Mouse (Mus musculus): ENCODE results near the gene Ccer2. TPM values are rescaled to one million over a fixed set of nuclear protein-coding genes. Genes with fewer than 3 reads are reported as not detected.
A peak's percentile ranks its signal among the peaks of the same experiment; 100 is the strongest.

Ccer2 gene
- polyA plus RNA-seq, 1 experiment from 2014 or later, result 0.54 TPM

DNA sequence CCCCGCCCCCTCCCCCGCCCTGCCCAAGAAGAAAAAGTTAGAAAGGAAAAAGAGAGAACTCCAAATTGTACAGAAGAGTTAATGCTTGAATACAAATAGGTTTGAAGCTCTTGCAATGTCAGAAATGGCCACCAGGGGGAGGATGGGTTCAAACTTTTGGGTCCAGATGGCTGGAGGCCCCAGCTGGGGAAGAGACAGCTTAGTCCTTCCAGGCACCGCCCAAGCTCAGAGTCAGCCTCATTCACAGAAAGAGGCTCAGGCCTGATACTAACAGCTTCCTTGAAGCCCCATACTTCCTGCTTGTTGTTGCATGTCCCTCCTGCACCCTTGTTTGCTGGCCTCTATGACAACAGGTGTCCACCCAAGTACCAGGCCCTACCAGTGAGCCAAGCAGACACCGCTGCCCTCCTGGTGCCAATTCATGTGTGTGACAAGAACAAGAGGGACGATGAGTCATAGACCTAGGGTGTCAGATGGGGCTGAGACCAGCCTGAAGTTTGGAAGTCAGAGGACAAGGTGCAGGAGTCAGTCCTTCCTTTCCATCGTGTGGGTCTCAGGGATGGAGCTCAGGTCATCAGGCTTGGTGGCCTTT is 24.2 kb downstream of the Ccer2 start:
- no peak overlapping the region for H3K27ac ChIP-seq (replicated peaks)
- WGBS, result 41% methylated on average over 6 of the region's 6 CpGs
- H3K36me3 ChIP-seq, result peaks cover 8% of the 10 kb centered on the region
- H3K9ac ChIP-seq, result no peak overlapping the region
- peaks cover 4% of the 10 kb centered on the region; the same call in 1 of the 2 replicates for H3K4me1 ChIP-seq (replicated peaks)
- peak; percentile 17; the same call in 1 of the 2 replicates for ATAC-seq (ENCODE audit: low FRiP score, low read depth)
- H3K4me3 ChIP-seq, result no peak overlapping the region
- no peaks in the 10 kb centered on the region for H3K27me3 ChIP-seq
- no peak overlapping the region for H3K4me2 ChIP-seq
- H3K9me3 ChIP-seq, result no peaks in the 10 kb centered on the region

DNA sequence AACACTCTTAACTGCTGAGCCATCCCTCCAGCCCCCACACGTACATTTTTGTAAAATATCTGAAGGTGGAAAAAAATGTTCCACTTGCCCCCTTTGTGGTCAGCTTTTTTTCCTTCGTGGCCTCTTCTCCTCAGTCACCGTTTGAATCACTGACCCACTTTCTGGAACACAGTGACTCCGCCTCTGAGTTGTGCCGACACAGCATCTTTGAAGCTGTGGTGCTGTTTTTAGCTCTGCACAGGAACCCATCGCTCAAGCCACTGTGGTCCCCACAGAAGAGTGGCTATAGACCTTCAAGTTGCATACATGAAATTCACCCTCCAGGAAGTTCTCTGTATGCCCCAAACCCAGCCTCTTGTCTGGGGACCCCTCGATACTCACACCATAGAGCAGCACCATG is 24.9 kb downstream of the Ccer2 start:
- H3K36me3 ChIP-seq, result peaks cover 11% of the 10 kb centered on the region; the same call in 1 of the 2 replicates
- peaks cover 4% of the 10 kb centered on the region; the same call in 1 of the 2 replicates for H3K4me1 ChIP-seq (replicated peaks)
- no peak overlapping the region for H3K4me3 ChIP-seq
- no peak overlapping the region for H3K4me2 ChIP-seq
- WGBS, result 83% methylated on average over 7 of the region's 7 CpGs
- no peak for ATAC-seq (ENCODE audit: low FRiP score, low read depth)
- no peak overlapping the region for H3K9ac ChIP-seq
- H3K27ac ChIP-seq (replicated peaks), result no peak overlapping the region
- H3K27me3 ChIP-seq, result no peaks in the 10 kb centered on the region
- H3K9me3 ChIP-seq, result no peaks in the 10 kb centered on the region

DNA sequence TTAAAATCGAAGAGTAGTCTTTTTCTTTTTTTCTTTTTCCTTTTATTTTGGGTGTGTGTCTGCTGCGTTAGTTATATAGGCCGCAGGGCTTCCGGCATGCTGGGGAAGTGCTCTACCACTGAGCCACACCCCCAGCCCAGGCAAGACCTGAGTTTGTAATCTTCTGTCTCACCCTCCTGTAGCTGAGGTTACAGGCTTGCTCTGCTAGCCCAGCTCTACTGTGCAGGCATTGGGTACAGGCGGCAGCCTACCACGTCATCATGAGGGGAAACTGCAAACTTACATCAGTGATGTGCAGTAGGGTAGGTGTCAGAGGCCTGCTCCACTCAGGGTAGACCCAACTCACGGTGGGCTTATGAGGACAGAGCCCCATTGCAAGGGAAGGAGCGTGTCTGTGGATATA is 25.3 kb downstream of the Ccer2 start:
- WGBS, result 94% methylated on average over 8 of the region's 8 CpGs
- no peak overlapping the region for H3K9ac ChIP-seq
- H3K4me3 ChIP-seq, result no peak overlapping the region
- H3K27me3 ChIP-seq, result no peaks in the 10 kb centered on the region
- ATAC-seq (ENCODE audit: low FRiP score, low read depth), result no peak
- no peak overlapping the region for H3K27ac ChIP-seq (replicated peaks)
- peaks cover 4% of the 10 kb centered on the region; the same call in 1 of the 2 replicates for H3K4me1 ChIP-seq (replicated peaks)
- no peaks in the 10 kb centered on the region for H3K9me3 ChIP-seq
- H3K4me2 ChIP-seq, result no peak overlapping the region
- peaks cover 14% of the 10 kb centered on the region; the same call in 1 of the 2 replicates for H3K36me3 ChIP-seq

DNA sequence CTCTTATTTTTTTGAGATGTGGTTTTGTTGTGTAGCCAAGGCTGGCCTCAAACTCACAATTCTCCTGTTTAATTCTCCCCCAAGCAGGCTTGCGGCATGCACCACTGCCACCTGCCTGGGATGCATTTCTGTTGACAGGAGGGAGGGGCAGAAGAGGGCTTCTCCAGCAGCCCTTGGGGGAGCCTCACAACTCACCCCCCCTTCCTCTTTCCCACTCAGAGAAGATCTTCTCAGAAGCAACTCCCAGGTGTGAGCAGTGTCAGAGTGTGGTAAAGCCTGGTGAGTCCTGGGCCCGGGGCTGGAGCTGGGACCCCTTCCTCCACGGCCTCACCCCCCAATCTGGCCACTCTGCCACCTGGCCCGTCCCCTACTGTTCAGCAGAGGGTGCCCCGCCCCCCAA is 29.2 kb downstream of the Ccer2 start:
- ATAC-seq (ENCODE audit: low FRiP score, low read depth), result no peak
- Histone ChIP-seq H3K4me3 (no peak overlapping the region), H3K27ac (replicated peaks) (no peak overlapping the region), H3K4me2 (no peak overlapping the region), H3K9ac (no peak overlapping the region), H3K27me3 (no peaks in the 10 kb centered on the region), H3K9me3 (no peaks in the 10 kb centered on the region), H3K36me3 (peaks cover 21% of the 10 kb centered on the region; the same call in 1 of the 2 replicates), H3K4me1 (replicated peaks) (peaks cover 3% of the 10 kb centered on the region; the same call in 1 of the 2 replicates)
- 81% methylated on average over 5 of the region's 5 CpGs for WGBS

DNA sequence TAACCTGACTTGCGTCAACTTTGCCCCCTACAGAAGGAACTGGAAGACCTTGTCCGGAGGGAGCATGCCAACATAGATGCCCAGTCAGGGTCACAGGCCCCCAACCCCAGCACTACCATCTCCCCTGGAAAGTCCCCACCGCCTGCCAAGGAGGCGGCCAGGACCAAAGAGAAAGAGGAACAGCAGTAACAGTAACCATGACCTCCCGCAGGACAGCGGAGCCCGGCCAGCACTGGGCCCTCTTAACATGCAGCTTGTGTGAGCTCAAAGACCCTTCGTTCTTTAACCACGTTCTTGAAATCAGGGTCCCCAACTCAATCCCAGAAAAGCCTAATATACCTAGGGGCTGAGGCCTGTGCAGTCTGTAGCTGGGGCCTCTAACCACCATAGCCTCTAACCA is 31.9 kb downstream of the Ccer2 start:
- WGBS, result 97% methylated on average over 9 of the region's 9 CpGs
- H3K27ac ChIP-seq (replicated peaks), result no peak overlapping the region
- no peak overlapping the region for H3K4me3 ChIP-seq
- ATAC-seq (ENCODE audit: low FRiP score, low read depth), result no peak
- H3K27me3 ChIP-seq, result no peaks in the 10 kb centered on the region
- H3K4me2 ChIP-seq, result no peak overlapping the region
- no peaks in the 10 kb centered on the region for H3K9me3 ChIP-seq
- H3K4me1 ChIP-seq (replicated peaks), result no peaks in the 10 kb centered on the region
- H3K36me3 ChIP-seq, result peaks cover 21% of the 10 kb centered on the region; the same call in 1 of the 2 replicates
- H3K9ac ChIP-seq, result no peak overlapping the region

DNA sequence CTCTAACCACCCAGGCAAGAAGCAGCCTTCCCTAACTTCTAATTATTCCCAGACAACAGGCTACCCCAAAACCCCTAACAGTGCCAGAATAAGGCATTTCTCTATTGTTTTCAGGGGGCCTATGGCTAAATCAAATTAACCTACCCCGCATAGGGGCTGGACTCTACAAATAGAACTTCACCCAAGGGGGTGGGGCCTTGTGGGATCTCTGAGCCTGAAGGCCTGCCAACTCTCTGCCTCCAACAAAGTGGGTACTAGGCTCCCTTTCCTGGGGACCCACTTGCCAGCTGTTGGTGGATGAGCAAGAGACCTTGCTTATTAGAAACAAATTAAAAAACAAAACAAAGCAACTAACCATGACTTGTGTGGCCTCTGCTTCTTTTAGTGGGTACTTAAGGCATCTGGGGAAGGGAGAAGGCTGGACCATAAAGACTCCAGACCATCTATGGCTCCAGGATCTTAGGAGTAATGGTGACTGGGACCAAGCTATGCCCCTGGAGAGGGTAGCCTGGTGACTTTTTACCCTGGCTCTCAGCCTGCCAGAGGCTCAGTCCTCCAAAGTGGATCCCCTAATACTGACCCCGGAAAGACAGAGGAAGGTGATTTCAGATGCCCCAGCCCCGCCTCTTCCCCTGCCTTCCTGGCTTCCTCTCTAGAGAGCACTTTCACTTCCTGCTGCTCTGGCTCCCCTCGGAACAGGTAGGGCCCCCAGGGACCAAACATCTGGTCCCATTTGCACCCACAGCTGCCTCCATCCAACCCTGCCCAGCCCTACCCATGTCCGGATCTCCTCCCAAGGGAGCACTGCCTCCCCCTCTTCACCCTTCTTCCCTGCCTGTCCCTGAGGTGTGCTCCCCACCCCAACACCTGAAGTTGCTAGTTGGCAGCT is 32.6 kb downstream of the Ccer2 start, which contains the start of gene Rinl:
Gene Rinl (plus strand): TSS at position 663 of the 889 bp plus-strand sequence.
- H3K4me3 ChIP-seq, result no peak within 1 kb of the TSS
- H3K27ac ChIP-seq (replicated peaks), result no peak within 1 kb of the TSS
- peaks cover 20% of the 10 kb centered on the region; the same call in 1 of the 2 replicates for H3K36me3 ChIP-seq
- H3K27me3 ChIP-seq, result no peaks in the 10 kb centered on the region
- WGBS, result 73% methylated on average over 4 of the region's 5 CpGs
- H3K9ac ChIP-seq, result no peak within 1 kb of the TSS
- ATAC-seq (ENCODE audit: low FRiP score, low read depth), result no peak
- H3K4me1 ChIP-seq (replicated peaks), result no peaks in the 10 kb centered on the region
- no peaks in the 10 kb centered on the region for H3K9me3 ChIP-seq
- no peak within 1 kb of the TSS for H3K4me2 ChIP-seq

- peaks cover 18% of the 10 kb centered on the region; the same call in 1 of the 2 replicates for H3K36me3 ChIP-seq
- H3K27me3 ChIP-seq, result no peaks in the 10 kb centered on the region
- no peaks in the 10 kb centered on the region for H3K4me1 ChIP-seq (replicated peaks)
- no peak overlapping the region for H3K4me3 ChIP-seq
- ATAC-seq (ENCODE audit: low FRiP score, low read depth), result no peak
- no peak overlapping the region for H3K9ac ChIP-seq
- no peaks in the 10 kb centered on the region for H3K9me3 ChIP-seq
- H3K27ac ChIP-seq (replicated peaks), result no peak overlapping the region
- H3K4me2 ChIP-seq, result no peak overlapping the region
- WGBS, result 98% methylated on average over 3 of the region's 3 CpGs
Measured at GRCm38 (mm10) chr7:28789235-28789634, 33.3 kb downstream of the Ccer2 start.

GRCm38 (mm10) chr7:28790066-28790806 is 34.3 kb downstream of the Ccer2 start:
- H3K4me1 ChIP-seq (replicated peaks), result no peaks in the 10 kb centered on the region
- H3K4me2 ChIP-seq, result no peak overlapping the region
- H3K4me3 ChIP-seq, result no peak overlapping the region
- H3K36me3 ChIP-seq, result peaks cover 18% of the 10 kb centered on the region; the same call in 1 of the 2 replicates
- no peak for ATAC-seq (ENCODE audit: low FRiP score, low read depth)
- WGBS, result 56% methylated on average over 8 of the region's 8 CpGs
- H3K9me3 ChIP-seq, result no peaks in the 10 kb centered on the region
- H3K27me3 ChIP-seq, result no peaks in the 10 kb centered on the region
- no peak overlapping the region for H3K27ac ChIP-seq (replicated peaks)
- H3K9ac ChIP-seq, result no peak overlapping the region

DNA sequence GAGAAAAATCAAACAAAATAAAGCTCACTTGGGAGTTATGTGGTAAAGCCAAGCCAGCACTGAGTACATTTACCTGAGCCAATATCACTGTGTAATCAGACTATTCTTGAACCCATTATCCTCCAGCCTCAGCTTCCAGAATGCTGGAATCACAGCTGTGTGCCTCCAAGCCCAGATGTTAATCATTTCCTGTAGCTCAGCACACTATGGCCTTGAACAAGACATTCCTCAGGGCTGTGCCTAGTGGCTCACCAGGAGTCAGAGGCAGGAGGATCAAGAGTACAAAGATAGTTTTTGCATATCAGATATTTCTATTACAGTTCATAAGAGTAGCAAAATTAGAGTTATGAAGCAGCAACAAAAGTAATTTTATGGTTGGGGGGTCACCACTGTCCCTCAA is 35.7 kb downstream of the Ccer2 start:
- H3K4me2 ChIP-seq, result no peak overlapping the region
- no peak overlapping the region for H3K4me3 ChIP-seq
- no peak overlapping the region for H3K9ac ChIP-seq
- peaks cover 8% of the 10 kb centered on the region; the same call in 1 of the 2 replicates for H3K36me3 ChIP-seq
- no peak overlapping the region for H3K27ac ChIP-seq (replicated peaks)
- no peak for ATAC-seq (ENCODE audit: low FRiP score, low read depth)
- no peaks in the 10 kb centered on the region for H3K27me3 ChIP-seq
- H3K9me3 ChIP-seq, result no peaks in the 10 kb centered on the region
- H3K4me1 ChIP-seq (replicated peaks), result peaks cover 4% of the 10 kb centered on the region; the same call in 1 of the 2 replicates

DNA sequence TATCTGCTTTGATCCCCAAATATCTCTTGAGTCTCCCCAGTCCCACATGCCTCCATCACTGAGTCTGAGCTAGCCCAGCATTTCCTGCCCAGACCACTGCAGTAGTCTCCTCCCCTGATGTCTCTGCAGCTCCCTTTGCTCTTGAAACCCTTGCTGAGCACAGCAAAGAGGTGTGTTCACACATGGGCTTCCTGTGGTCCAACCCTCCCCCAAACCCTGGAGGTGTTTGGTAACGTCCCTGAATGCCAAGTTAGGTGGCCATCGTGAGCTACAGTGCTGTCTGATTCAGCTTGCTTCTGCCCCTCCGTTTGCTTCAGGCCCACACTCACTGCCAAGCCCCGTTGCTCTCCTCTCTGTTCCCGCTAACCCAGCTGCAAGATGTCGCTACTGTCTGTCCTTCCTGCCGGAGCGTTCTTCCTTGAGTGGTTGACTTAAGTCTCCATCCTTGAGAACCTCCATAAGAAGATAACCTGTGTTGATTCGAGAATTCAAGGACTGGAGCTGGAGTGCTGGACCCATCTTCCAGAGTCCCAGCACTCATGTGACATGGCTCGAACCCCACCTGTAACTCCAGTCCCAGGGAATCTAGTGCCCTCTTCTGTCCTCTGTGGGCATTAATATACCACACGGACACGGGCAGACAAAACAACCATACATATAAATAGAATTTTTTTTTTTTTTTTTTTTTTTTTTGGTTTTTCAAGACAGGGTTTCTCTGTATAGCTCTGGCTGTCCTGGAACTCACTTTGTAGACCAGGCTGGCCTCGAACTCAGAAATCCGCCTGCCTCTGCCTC is 36.6 kb downstream of the Ccer2 start:
- H3K9me3 ChIP-seq, result no peaks in the 10 kb centered on the region
- WGBS, result 88% methylated on average over 14 of the region's 14 CpGs
- H3K4me2 ChIP-seq, result no peak overlapping the region
- H3K36me3 ChIP-seq, result 0 out of 2 replicates have a peak, but pooled peaks cover 4% of the 10 kb centered on the region
- H3K4me3 ChIP-seq, result no peak overlapping the region
- H3K9ac ChIP-seq, result no peak overlapping the region
- no peak for ATAC-seq (ENCODE audit: low FRiP score, low read depth)
- peaks cover 6% of the 10 kb centered on the region; the same call in 1 of the 2 replicates for H3K4me1 ChIP-seq (replicated peaks)
- H3K27me3 ChIP-seq, result no peaks in the 10 kb centered on the region
- no peak overlapping the region for H3K27ac ChIP-seq (replicated peaks)

DNA sequence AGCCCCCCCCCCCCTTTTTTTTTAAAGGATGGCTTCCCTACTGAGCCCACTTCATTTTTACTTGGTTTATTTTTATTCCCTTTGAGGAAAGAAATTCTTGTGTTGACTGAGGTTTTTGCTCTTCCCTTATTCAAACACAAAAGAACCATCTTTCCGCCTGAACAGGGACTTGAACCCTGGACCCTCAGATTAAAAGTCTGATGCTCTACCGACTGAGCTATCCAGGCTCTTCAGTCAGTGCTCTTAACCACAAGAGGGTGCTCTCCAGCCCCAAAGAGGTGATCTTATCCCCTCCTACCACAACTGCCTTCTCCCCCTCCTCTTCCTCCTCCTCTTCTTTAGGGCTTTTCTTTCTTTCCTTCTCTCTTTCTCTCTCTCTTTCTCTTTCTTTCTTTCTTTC is 37.9 kb downstream of the Ccer2 start:
- Histone ChIP-seq H3K36me3 (no peaks in the 10 kb centered on the region), H3K4me3 (no peak overlapping the region), H3K27me3 (no peaks in the 10 kb centered on the region), H3K9me3 (no peaks in the 10 kb centered on the region), H3K4me1 (replicated peaks) (peaks cover 6% of the 10 kb centered on the region; the same call in 1 of the 2 replicates), H3K4me2 (no peak overlapping the region), H3K27ac (replicated peaks) (no peak overlapping the region), H3K9ac (no peak overlapping the region)
- no peak for ATAC-seq (ENCODE audit: low FRiP score, low read depth)
- 41% methylated on average over 2 of the region's 2 CpGs for WGBS

Measured in hindbrain, embryonic 15.5 days (tissue).